Mouse (Mus musculus): ENCODE measurements around the gene Tbc1d13.

DNA sequence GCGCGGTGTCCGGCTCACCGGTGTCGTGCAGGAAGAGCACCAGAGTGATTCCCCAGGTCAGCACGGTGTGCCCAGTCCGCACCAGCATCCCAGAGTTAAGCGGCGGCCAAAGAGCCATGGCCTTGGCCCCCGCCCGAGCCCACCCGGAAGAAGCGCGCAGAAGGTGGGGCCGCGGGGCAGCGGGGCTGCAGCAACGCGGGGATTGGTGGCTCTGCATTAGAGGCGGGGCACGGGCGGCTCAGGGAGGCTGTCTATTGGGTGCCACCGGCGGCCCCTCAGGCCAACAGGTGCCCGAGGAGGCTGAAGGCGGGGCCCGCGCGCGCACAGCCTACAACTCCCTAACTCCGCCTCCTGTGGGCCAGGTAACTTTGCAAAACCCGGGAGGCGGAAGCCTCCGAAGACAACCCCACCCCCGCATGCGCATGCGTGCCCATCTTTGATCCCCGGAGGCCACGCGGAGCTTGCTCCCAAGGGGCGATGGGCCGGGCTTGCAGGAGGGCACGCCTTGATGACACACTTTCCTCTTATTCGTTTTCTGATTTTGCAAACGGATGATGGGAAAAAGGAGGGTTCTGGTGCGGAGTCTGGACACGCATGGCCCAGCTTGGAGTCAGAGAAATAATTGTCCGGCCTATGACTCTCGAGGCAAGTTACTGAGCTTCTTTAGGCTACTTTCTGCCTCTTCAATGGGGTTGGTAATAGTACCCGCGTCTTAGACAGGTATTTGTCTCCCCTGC, 39.9 kb upstream of the Tbc1d13 start, which contains the start of gene Zdhhc12:
- TF ChIP-seq POLR2A (IDR thresholded peaks at IDR 0.05; ENCODE audit: control insufficient read depth, low read depth, low read length) (peak; percentile 34; the same call in 1 of the 2 replicates), CTCF (IDR thresholded peaks at IDR 0.05; ENCODE audit: control insufficient read depth, insufficient read depth, insufficient replicate concordance, low read depth, low read length) (no peak)
